Mouse (Mus musculus) cerebellum, adult 11 months (tissue): Measurements from ENCODE around the gene Arf4.
A peak's percentile ranks its signal among the peaks of the same experiment; 100 is the strongest.
"Not testable (repeated sequence)": the region's sequence is repeated elsewhere in the genome, so short reads cannot be mapped to it uniquely, and the experiment has no call there.

Experiments
- DNase-seq: peaks from one replicate; pipeline ENCODE4 v3.0.0; 2022

The Arf4 gene

DNA sequence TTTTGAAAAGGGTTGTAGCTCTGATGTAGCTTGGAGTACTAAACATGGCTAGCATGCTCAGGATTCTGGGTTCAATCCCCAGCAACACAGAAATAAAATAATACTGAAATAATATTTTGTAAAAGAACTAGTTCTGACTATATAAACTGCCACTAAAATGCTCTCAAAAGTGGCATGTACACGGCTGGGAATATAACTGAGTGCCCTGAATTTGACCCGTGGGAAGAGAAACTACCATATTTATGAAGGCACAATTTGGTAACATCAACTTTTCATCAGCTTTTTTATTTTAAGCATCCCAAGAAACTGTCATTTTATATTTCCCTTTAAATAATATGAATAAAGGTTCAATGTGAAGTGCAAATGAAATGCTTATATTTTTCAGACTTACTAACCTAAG lies 26.0 kb downstream of the Arf4 start:
- DNase-seq = no peak

DNA sequence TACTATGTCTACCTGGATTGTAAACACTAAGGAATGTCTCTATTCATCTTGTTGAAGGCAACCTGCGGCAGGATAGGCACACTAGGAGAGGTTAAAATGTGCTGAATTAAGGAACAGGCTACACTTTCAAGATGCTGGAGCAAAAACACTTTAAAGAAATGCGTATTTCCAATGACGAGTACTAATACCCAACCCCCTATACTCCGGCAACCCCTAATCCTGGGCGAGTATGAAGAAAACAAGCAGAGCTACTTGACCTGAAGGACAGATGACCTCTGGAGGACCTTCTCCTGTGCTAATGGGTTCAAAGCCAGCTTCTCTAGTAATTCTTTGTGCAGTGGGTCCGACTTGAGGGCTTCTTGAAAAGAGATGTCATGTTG lies 30.1 kb downstream of the Arf4 start:
- DNase-seq = no peak

DNA sequence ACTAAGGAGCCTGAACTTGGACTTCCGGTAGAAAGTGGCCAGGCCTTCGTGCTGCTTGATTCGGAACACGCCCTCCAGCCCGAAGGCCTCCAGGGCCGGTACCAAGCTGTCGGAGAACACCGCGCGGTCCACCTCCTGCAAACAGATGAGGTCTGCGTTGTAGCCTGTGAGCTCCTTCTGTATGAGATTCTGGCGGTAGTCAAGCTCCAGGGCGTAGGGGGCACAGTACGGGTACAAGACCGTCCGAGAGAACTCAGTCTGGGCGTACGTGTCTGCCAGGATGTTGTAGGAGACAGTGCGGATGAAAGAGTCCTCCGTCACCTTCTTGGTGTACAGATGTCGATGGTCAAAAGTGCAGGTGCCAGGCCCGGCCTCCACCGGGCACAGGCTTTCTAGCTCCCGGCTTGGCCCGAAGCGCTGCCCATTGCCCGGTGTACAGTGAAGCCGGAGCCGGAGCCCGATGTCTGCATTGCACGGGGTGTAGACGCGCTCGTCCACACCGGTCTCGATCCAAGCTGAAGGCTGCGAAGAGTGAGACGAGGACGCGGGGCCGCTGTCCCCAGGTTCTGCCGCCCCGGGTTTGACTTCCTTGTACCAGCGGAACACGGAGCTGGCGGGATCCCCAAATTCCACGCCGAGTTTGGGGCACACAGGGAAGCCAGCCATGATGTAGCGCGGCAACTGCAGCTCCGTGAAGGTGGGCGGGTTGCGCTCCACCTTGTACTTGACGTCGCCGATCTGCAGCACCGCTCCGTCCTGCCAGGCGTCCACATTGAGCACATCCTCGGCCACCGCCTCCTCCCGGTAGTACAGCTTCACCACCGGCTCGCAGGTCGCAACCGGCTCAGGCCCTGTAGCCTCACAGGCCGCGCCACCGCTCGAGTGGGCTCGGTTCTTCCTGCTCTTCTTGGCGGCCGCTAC lies 30.8 kb downstream of the Arf4 start:
- DNase-seq = peak; percentile 22

DNA sequence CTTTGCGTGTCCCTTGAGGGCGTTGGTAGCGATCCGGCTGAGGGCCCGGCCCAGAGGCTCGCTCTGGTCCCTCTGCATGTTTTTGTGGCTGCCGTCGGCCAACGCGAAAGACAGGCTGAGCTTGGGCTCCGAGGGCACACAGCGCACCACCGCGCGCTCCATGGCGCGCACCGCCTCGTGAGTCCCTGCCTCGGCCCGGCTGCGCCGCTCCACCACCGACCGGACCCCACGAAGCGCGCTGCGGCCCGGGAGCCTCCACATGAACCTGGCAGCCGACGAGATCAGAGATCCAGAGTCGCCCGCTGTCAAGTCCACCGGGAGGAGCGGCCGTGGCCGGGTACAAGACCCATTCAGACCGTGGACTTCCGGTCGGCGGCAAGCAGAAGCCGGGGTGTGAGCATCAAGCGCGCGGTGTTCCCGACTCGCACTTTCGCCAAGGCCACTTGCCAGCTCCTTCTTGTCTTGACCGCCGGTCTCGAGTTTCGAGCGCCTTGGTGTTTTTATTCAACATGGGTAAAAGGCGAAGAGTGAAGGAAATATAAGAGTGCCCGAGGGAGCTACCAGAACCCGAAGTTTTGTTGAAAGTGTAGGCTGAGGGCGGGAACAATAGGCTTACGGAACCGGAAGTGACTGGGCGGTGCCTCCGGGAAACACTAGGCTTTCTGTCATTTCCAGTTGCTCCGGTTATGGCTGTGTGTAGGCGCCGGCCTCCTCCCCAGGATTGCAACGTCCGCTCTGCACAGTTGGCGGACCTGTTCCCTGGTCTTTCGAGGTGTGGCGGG lies 31.6 kb downstream of the Arf4 start, which contains the start of gene Pde12:
Gene Pde12 (minus strand): TSS at position 592 of the 782 bp plus-strand sequence.
- DNase-seq = peak; percentile 85

GRCm38 (mm10) chr14:26670964-26671363 lies 33.1 kb downstream of the Arf4 start:
- DNase-seq = no peak

DNA sequence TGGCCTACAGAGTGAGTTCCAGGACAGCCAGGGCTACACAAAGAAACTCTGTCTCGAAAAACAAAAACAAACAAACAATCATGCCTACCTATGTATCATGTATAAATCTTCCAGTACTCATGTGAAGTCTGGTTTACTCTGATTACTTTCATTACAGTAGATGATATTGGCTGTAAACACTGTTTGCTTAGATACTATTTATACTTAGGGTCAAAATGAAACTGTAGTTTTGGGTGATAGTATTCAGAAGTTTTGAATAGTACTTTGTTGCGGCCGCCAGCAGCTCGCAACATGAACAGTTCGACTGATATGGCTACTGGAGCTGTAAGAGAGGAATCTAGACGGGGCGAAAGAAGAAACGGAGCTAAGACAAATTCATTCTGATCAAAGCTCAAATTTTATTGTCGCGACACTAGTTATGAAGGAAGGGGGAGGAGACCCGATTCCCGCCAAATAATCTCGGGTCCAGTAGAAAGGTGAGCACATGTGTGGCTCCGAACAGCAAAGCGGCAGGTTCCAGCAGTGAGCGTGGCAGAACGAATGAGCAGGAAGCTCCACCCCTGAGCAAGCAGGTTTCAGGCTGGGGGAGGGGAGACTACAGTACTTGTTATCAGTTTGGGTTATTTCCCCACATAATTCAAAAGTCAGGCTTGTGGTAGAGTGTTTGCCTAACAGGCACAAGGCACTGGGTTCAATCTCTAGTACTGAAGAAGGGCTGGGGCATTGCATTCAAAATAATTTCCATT lies 34.2 kb downstream of the Arf4 start:
- DNase-seq = not testable (repeated sequence)

DNA sequence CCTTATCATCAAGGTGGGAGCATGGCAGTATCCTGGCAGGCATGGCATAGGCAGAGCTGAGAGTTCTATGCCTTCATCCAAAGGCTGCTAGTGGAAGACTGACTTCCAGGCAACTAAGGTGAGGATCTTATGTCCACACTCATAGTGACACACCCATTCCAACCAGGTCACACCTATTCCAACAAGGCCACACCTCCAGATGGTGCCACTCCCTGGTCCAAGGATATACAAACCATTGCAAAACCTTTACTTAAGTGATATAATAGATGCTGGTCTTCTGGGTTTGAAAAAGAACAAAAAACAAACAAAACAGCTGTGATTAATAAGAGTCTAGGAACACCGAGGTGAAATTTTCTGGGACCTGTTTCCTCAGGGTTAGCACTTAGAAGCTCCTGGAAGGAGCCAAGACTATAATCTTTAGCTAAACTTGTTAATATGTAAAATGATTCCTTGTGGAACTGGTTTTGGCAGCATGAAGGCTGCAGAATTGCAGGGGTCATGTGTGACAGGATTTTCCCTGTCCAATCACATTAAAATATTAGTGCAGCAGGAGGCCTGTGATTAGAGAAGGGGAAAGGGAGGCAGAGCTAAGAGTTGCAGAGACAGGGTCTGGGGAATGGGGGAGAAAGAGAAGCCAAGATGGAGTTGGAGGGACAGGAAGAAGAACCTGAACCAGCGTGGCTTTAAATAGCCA lies 36.7 kb downstream of the Arf4 start:
- not testable (repeated sequence) for DNase-seq

- DNase-seq = peak; percentile 7
Observed at GRCm38 (mm10) chr14:26675371-26675770, 37.5 kb downstream of the Arf4 start.

DNA sequence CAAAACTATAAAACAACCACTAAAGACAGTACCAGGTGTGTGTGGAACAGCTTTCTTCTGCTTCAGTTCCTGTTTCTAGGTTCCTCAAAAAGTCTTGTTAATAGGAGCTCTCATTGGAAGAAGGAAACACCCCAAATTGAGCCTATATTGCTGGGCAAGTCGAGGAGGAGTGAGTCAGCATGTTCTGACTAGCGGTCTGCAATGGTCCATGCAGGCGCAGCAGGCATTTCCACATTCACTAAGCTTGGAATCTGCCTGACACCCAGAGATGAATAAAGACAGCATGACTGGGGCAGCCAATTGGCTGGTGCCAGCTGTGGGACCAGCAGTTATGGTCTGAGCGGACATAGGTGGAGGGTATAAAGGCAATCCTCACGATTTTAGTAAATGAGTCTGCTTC lies 37.9 kb downstream of the Arf4 start:
- no peak for DNase-seq

GRCm38 (mm10) chr14:26690727-26691126 lies 52.9 kb downstream of the Arf4 start:
- no peak for DNase-seq

DNA sequence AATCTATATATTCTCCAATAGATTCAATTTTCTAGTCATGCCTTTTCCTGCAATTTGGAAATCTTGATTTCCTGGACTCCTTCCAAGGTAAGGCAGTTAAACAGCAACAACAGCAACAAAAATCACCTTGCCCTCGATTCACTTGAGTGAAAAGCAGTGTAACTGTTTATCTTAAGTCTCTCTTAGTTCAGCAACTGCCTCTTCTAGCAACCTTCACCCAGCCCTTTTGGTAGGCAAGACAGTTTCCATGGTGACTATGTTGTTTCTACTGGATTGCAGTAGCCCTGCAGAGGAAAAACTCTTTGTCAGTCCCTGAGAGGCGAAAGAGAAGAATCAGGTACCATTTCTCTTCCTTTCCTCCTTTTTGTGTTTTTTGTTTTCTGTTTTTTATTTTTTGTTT lies 53.5 kb downstream of the Arf4 start:
- DNase-seq = no peak

GRCm38 (mm10) chr14:26692974-26693373 lies 55.1 kb downstream of the Arf4 start, which contains the start of gene Dnah12:
TSS of gene Dnah12 (plus strand) at chr14:26693274.
- no peak for DNase-seq

DNA sequence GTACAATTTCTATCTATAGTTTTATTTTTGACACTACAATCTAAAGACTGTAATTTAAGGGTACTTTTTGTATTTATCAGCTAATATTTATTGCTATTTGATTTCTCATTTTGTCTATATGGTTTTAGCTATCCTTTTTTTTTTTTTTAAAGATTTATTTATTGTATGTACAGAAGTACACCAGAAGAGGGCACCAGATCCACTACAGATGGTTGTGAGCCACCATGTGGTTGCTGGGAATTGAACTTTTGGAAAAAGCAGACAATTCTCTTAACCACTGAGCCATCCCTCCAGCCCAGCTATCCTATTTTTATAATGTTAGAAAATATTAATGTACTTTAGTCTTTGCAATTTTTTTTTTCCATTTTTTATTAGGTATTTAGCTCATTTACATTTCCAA lies 60.0 kb downstream of the Arf4 start:
- no peak for DNase-seq

DNA sequence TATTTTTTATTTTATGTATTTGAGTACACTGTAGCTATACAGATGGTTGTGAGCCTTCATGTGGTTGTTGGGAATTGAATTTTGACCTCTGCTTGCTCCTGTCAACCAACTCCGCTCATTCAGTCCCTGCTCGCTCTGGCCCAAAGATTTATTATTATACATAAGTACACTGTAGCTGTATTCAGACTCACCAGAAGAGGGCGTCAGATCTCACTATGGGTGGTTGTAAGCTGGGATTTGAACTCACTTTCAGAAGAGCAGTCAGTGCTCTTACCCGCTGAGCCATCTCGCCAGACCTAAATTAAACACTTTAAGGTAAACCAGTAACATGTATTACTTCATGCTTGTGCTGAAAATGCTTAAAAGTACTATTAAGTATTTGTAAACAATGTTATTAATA lies 67.4 kb downstream of the Arf4 start:
- not testable (repeated sequence) for DNase-seq
